Mouse (Mus musculus): ENCODE measurements around the gene Shc2. TPM values are rescaled to one million over a fixed set of nuclear protein-coding genes. Genes with fewer than 3 reads are reported as not detected.

Shc2 gene
- polyA plus RNA-seq, 1 experiment from 2014 or later, result 7.7 TPM

GRCm38 (mm10) chr10:79682551-79682915 is 44.8 kb upstream of the Shc2 start:
- WGBS, result 0% methylated on average over 10 of the region's 10 CpGs
- peaks cover 18% of the 10 kb centered on the region; the same call in 1 of the 2 replicates for H3K4me1 ChIP-seq (ENCODE audit: control insufficient read depth, insufficient read depth, low read length)
- peaks cover 35% of the 10 kb centered on the region for H3K36me3 ChIP-seq (ENCODE audit: control insufficient read depth, insufficient read depth, low read length)
- peak overlapping the region; percentile 75; the same call in 1 of the 2 replicates for H3K27ac ChIP-seq (ENCODE audit: low read length)
- H3K9me3 ChIP-seq (ENCODE audit: control insufficient read depth, low read depth, low read length), result no peaks in the 10 kb centered on the region
- H3K9ac ChIP-seq (replicated peaks; ENCODE audit: low read depth, low read length), result peak overlapping the region; percentile 85
- no peak for ATAC-seq (ENCODE audit: insufficient number of reproducible peaks, insufficient read depth, low FRiP score, low read depth)
- H3K4me3 ChIP-seq (ENCODE audit: low read depth, low read length), result peak overlapping the region; percentile 68
- H3K4me2 ChIP-seq (replicated peaks; ENCODE audit: low read depth, low read length), result peak overlapping the region; percentile 90
- H3K27me3 ChIP-seq (ENCODE audit: control insufficient read depth, insufficient read depth, low read length), result no peaks in the 10 kb centered on the region

- WGBS, result under 1% methylated on average over 64 of the region's 84 CpGs
- ATAC-seq (ENCODE audit: insufficient number of reproducible peaks, insufficient read depth, low FRiP score, low read depth), result peak; percentile 93
- Histone ChIP-seq H3K4me3 (ENCODE audit: low read depth, low read length) (peak within 1 kb of the TSS; percentile 68), H3K9me3 (ENCODE audit: control insufficient read depth, low read depth, low read length) (no peaks in the 10 kb centered on the region), H3K27me3 (ENCODE audit: control insufficient read depth, insufficient read depth, low read length) (no peaks in the 10 kb centered on the region), H3K27ac (ENCODE audit: low read length) (peak within 1 kb of the TSS; percentile 75; the same call in 1 of the 2 replicates), H3K4me2 (replicated peaks; ENCODE audit: low read depth, low read length) (peak within 1 kb of the TSS; percentile 90), H3K36me3 (ENCODE audit: control insufficient read depth, insufficient read depth, low read length) (peaks cover 28% of the 10 kb centered on the region), H3K4me1 (ENCODE audit: control insufficient read depth, insufficient read depth, low read length) (peaks cover 18% of the 10 kb centered on the region; the same call in 1 of the 2 replicates), H3K9ac (replicated peaks; ENCODE audit: low read depth, low read length) (peak within 1 kb of the TSS; percentile 85)
Measured at GRCm38 (mm10) chr10:79681591-79682245, 44.0 kb upstream of the Shc2 start, which contains the start of gene Cdc34. TSS of gene Cdc34 (plus strand) at chr10:79682195.

GRCm38 (mm10) chr10:79680606-79681495 is 43.1 kb upstream of the Shc2 start:
- Histone ChIP-seq H3K27me3 (ENCODE audit: control insufficient read depth, insufficient read depth, low read length) (no peaks in the 10 kb centered on the region), H3K9ac (replicated peaks; ENCODE audit: low read depth, low read length) (no peak overlapping the region; the same call in 1 of the 2 replicates), H3K4me1 (ENCODE audit: control insufficient read depth, insufficient read depth, low read length) (peaks cover 18% of the 10 kb centered on the region; the same call in 1 of the 2 replicates), H3K27ac (ENCODE audit: low read length) (peak overlapping the region; percentile 59; the same call in 1 of the 2 replicates), H3K36me3 (ENCODE audit: control insufficient read depth, insufficient read depth, low read length) (peaks cover 20% of the 10 kb centered on the region), H3K9me3 (ENCODE audit: control insufficient read depth, low read depth, low read length) (no peaks in the 10 kb centered on the region), H3K4me3 (ENCODE audit: low read depth, low read length) (peak overlapping the region; percentile 68), H3K4me2 (replicated peaks; ENCODE audit: low read depth, low read length) (peak overlapping the region; percentile 60)
- WGBS, result 29% methylated on average over 11 of the region's 11 CpGs
- peak; percentile 16; the same call in 1 of the 2 replicates for ATAC-seq (ENCODE audit: insufficient number of reproducible peaks, insufficient read depth, low FRiP score, low read depth)

- Histone ChIP-seq H3K9me3 (ENCODE audit: control insufficient read depth, low read depth, low read length) (no peaks in the 10 kb centered on the region), H3K4me2 (replicated peaks; ENCODE audit: low read depth, low read length) (no peak overlapping the region), H3K36me3 (ENCODE audit: control insufficient read depth, insufficient read depth, low read length) (no peaks in the 10 kb centered on the region), H3K9ac (replicated peaks; ENCODE audit: low read depth, low read length) (no peak overlapping the region), H3K4me3 (ENCODE audit: low read depth, low read length) (no peak overlapping the region), H3K27me3 (ENCODE audit: control insufficient read depth, insufficient read depth, low read length) (no peaks in the 10 kb centered on the region), H3K27ac (ENCODE audit: low read length) (no peak overlapping the region), H3K4me1 (ENCODE audit: control insufficient read depth, insufficient read depth, low read length) (peaks cover 2% of the 10 kb centered on the region)
- ATAC-seq (ENCODE audit: insufficient number of reproducible peaks, insufficient read depth, low FRiP score, low read depth), result no peak
- 51% methylated on average over 44 of the region's 44 CpGs for WGBS
Measured at GRCm38 (mm10) chr10:79675346-79676035, 37.8 kb upstream of the Shc2 start.

- no peak for ATAC-seq (ENCODE audit: insufficient number of reproducible peaks, insufficient read depth, low FRiP score, low read depth)
- H3K4me2 ChIP-seq (replicated peaks; ENCODE audit: low read depth, low read length), result no peak overlapping the region
- H3K4me3 ChIP-seq (ENCODE audit: low read depth, low read length), result no peak overlapping the region
- H3K36me3 ChIP-seq (ENCODE audit: control insufficient read depth, insufficient read depth, low read length), result no peaks in the 10 kb centered on the region
- H3K27ac ChIP-seq (ENCODE audit: low read length), result no peak overlapping the region
- no peak overlapping the region for H3K9ac ChIP-seq (replicated peaks; ENCODE audit: low read depth, low read length)
- no peaks in the 10 kb centered on the region for H3K27me3 ChIP-seq (ENCODE audit: control insufficient read depth, insufficient read depth, low read length)
- H3K4me1 ChIP-seq (ENCODE audit: control insufficient read depth, insufficient read depth, low read length), result peaks cover 7% of the 10 kb centered on the region
- no peaks in the 10 kb centered on the region for H3K9me3 ChIP-seq (ENCODE audit: control insufficient read depth, low read depth, low read length)
- 90% methylated on average over 3 of the region's 3 CpGs for WGBS
Measured at GRCm38 (mm10) chr10:79673054-79673453, 35.3 kb upstream of the Shc2 start.

GRCm38 (mm10) chr10:79672088-79672455 is 34.4 kb upstream of the Shc2 start:
- Histone ChIP-seq H3K4me2 (replicated peaks; ENCODE audit: low read depth, low read length) (no peak overlapping the region), H3K9ac (replicated peaks; ENCODE audit: low read depth, low read length) (no peak overlapping the region), H3K9me3 (ENCODE audit: control insufficient read depth, low read depth, low read length) (no peaks in the 10 kb centered on the region), H3K27me3 (ENCODE audit: control insufficient read depth, insufficient read depth, low read length) (no peaks in the 10 kb centered on the region), H3K4me1 (ENCODE audit: control insufficient read depth, insufficient read depth, low read length) (peaks cover 7% of the 10 kb centered on the region), H3K4me3 (ENCODE audit: low read depth, low read length) (no peak overlapping the region), H3K27ac (ENCODE audit: low read length) (no peak overlapping the region), H3K36me3 (ENCODE audit: control insufficient read depth, insufficient read depth, low read length) (no peaks in the 10 kb centered on the region)
- no peak for ATAC-seq (ENCODE audit: insufficient number of reproducible peaks, insufficient read depth, low FRiP score, low read depth)
- 50% methylated on average over 3 of the region's 3 CpGs for WGBS

GRCm38 (mm10) chr10:79671396-79672087 is 33.8 kb upstream of the Shc2 start:
- no peaks in the 10 kb centered on the region for H3K36me3 ChIP-seq (ENCODE audit: control insufficient read depth, insufficient read depth, low read length)
- ATAC-seq (ENCODE audit: insufficient number of reproducible peaks, insufficient read depth, low FRiP score, low read depth), result no peak
- no peak overlapping the region for H3K4me3 ChIP-seq (ENCODE audit: low read depth, low read length)
- no peak overlapping the region for H3K27ac ChIP-seq (ENCODE audit: low read length)
- 49% methylated on average over 6 of the region's 6 CpGs for whole genome bisulfite sequencing
- no peaks in the 10 kb centered on the region for H3K27me3 ChIP-seq (ENCODE audit: control insufficient read depth, insufficient read depth, low read length)
- H3K9ac ChIP-seq (replicated peaks; ENCODE audit: low read depth, low read length), result no peak overlapping the region
- no peaks in the 10 kb centered on the region for H3K9me3 ChIP-seq (ENCODE audit: control insufficient read depth, low read depth, low read length)
- H3K4me1 ChIP-seq (ENCODE audit: control insufficient read depth, insufficient read depth, low read length), result peaks cover 7% of the 10 kb centered on the region
- no peak overlapping the region for H3K4me2 ChIP-seq (replicated peaks; ENCODE audit: low read depth, low read length)

Data from stomach, embryonic 14.5 days (tissue).